ENCODE assay signal across 8 mouse cellular contexts in the genomic region with DNA sequence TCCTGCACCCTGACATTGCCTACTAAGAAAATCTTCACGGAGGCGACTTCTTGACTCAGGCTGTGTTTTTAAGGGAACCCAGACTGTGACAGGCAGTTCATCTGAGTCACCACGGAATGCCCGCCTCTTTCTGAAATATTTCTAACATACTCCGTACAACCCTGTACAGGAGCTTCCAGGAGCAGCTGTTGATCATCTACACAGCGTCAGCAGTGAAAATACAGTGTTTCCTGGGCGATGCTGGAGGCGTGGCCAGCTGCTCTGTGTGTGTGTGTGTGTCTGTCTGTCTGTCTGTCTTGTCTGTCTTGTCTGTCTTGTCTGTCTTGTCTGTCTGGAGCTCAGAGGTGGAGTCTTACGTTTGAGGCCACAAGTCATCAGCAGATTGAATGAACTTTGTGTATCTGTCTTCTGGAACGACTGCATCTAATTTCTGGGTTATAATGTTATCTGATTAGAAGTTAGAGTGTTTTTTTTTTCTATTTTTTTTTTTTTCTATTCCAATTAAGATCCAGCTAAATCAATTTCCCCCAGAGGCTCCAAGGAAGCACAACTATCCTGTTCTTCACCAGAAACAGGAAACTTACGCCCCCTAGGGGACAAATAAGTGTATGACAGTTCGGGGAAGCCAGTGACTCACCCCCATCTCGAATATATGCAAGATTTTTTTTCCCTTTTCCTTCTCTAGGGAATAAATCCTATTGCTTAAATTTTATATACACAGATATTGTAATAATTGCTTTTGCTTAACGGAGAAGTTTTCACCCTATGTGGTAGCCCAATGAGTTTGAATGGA. TPM values are rescaled to one million over a fixed set of nuclear protein-coding genes. Genes with fewer than 3 reads are reported as not detected.
DNase-seq lines count a peak whose midpoint lies in the region; ATAC-seq and TF ChIP-seq lines count a peak whose summit lies in the region.

No protein-coding gene starts in this region.

- H3K9ac ChIP-seq in neural tube, embryonic 15.5 days (replicated peaks), result no peak overlapping the region

- no peak overlapping the region for H3K4me3 ChIP-seq in heart, embryonic 10.5 days
- H3K4me3 ChIP-seq in olfactory bulb, adult 2 months (ENCODE audit: insufficient read depth, low read depth, low read length), result no peak overlapping the region
- H3K4me3 ChIP-seq in neural tube, embryonic 15.5 days (replicated peaks), result no peak overlapping the region

- TF ChIP-seq POLR2A in olfactory bulb, adult 2 months (IDR thresholded peaks at IDR 0.05; ENCODE audit: insufficient read depth, low read depth, low read length), result no peak

- no peak overlapping the region for H3K4me2 ChIP-seq in neural tube, embryonic 15.5 days

- WGBS in heart, embryonic 10.5 days, result 51% methylated on average over 14 of the region's 14 CpGs
- WGBS in olfactory bulb, adult 2 months, result 30% methylated on average over 14 of the region's 14 CpGs
- WGBS in neural tube, embryonic 15.5 days, result 62% methylated on average over 14 of the region's 14 CpGs

- no peaks in the 10 kb centered on the region for H3K9me3 ChIP-seq in heart, embryonic 10.5 days
- no peaks in the 10 kb centered on the region for H3K9me3 ChIP-seq in neural tube, embryonic 15.5 days (replicated peaks)

- peaks cover 5% of the 10 kb centered on the region; the same call in 1 of the 2 replicates for H3K4me1 ChIP-seq in heart, embryonic 10.5 days
- H3K4me1 ChIP-seq in olfactory bulb, adult 2 months (ENCODE audit: control insufficient read depth, insufficient read depth, low read length), result peaks cover 17% of the 10 kb centered on the region
- H3K4me1 ChIP-seq in neural tube, embryonic 15.5 days, result peaks cover 17% of the 10 kb centered on the region

- ATAC-seq in neural tube, embryonic 15.5 days (ENCODE audit: low FRiP score), result no peak

- no peak overlapping the region for H3K27ac ChIP-seq in heart, embryonic 10.5 days
- peak overlapping the region; percentile 46 for H3K27ac ChIP-seq in olfactory bulb, adult 2 months (ENCODE audit: insufficient read depth, low read depth, low read length)
- H3K27ac ChIP-seq in neural tube, embryonic 15.5 days (replicated peaks), result no peak overlapping the region

- TF ChIP-seq CTCF in olfactory bulb, adult 2 months (IDR thresholded peaks at IDR 0.05; ENCODE audit: insufficient read depth, low read depth, low read length), result no peak

- peak; percentile 45 for DNase-seq in heart, adult 8-10 months (ENCODE audit: low spot score)
- no peak for DNase-seq in heart, embryonic 10.5 days (ENCODE audit: low spot score)
- DNase-seq in A20 (ENCODE audit: low read depth, low spot score) (peak; percentile 51), ZHBTc4 (ENCODE audit: low read depth, low spot score) (peak; percentile 49)
- DNase-seq in embryo, embryonic 11 days, result peak; percentile 60
- peak; percentile 46 to 80 for DNase-seq in layer of hippocampus, postnatal 14 days (ENCODE audit: low spot score in 2 of 2)

- H3K36me3 ChIP-seq in heart, embryonic 10.5 days, result no peaks in the 10 kb centered on the region
- no peaks in the 10 kb centered on the region for H3K36me3 ChIP-seq in neural tube, embryonic 15.5 days

- H3K27me3 ChIP-seq in heart, embryonic 10.5 days (ENCODE audit: insufficient read depth, poor library complexity, severe bottlenecking), result peaks cover 6% of the 10 kb centered on the region; the same call in 1 of the 2 replicates
- peaks cover 3% of the 10 kb centered on the region; the same call in 1 of the 2 replicates for H3K27me3 ChIP-seq in neural tube, embryonic 15.5 days (replicated peaks)

RNA-seq across cellular contexts. Expression of gene Art2b, which starts 47.1 kb away (rescaled TPM):
- total RNA-seq in heart, adult 8-10 months (2022), result not detected
- polyA plus RNA-seq in heart, embryonic 10.5 days (2016; fragmentation: Nextera tagmentation; extraction: Ambion mirVana), result not detected in 2 replicates
- total RNA-seq in layer of hippocampus, postnatal 14 days (2021), result not detected
- polyA plus RNA-seq in olfactory bulb, adult 2 months (2012; ENCODE audit: insufficient read depth, insufficient read length, low replicate concordance, missing spikeins), result not detected in 2 replicates
- not detected in 2 replicates for polyA plus RNA-seq in neural tube, embryonic 15.5 days (2015; fragmentation: Nextera tagmentation; extraction: Ambion mirVana)
